Mouse (Mus musculus): ENCODE measurements around the gene Uhmk1. TPM values are rescaled to one million over a fixed set of nuclear protein-coding genes. Genes with fewer than 3 reads are reported as not detected.

Uhmk1 gene
- polyA plus RNA-seq, 1 experiment from 2014 or later = 19.7 TPM

GRCm38 (mm10) chr1:170164913-170165312 is 50.3 kb downstream of the Uhmk1 start:
- Histone ChIP-seq H3K36me3 (ENCODE audit: control insufficient read depth, insufficient read depth, low read length) (no peaks in the 10 kb centered on the region), H3K27ac (ENCODE audit: low read depth, low read length) (no peak overlapping the region), H3K4me2 (ENCODE audit: low read depth) (no peak overlapping the region), H3K27me3 (ENCODE audit: control insufficient read depth, insufficient read depth, low read length) (no peaks in the 10 kb centered on the region), H3K4me1 (ENCODE audit: control insufficient read depth, insufficient read depth, low read length) (no peaks in the 10 kb centered on the region), H3K9ac (ENCODE audit: low read length) (no peak overlapping the region), H3K4me3 (ENCODE audit: low read depth, low read length) (no peak overlapping the region), H3K9me3 (ENCODE audit: control insufficient read depth, low read length) (no peaks in the 10 kb centered on the region)
- 86% methylated on average over 3 of the region's 3 CpGs for WGBS
- no peak for DNase-seq (ENCODE audit: low spot score)
- no peak for ATAC-seq (ENCODE audit: insufficient read depth, low FRiP score, low TSS enrichment)

- Histone ChIP-seq H3K4me3 (ENCODE audit: low read depth, low read length) (no peak overlapping the region), H3K27ac (ENCODE audit: low read depth, low read length) (no peak overlapping the region), H3K9me3 (ENCODE audit: control insufficient read depth, low read length) (no peaks in the 10 kb centered on the region), H3K9ac (ENCODE audit: low read length) (no peak overlapping the region), H3K27me3 (ENCODE audit: control insufficient read depth, insufficient read depth, low read length) (no peaks in the 10 kb centered on the region), H3K4me1 (ENCODE audit: control insufficient read depth, insufficient read depth, low read length) (no peaks in the 10 kb centered on the region), H3K36me3 (ENCODE audit: control insufficient read depth, insufficient read depth, low read length) (no peaks in the 10 kb centered on the region), H3K4me2 (ENCODE audit: low read depth) (no peak overlapping the region)
- ATAC-seq (ENCODE audit: insufficient read depth, low FRiP score, low TSS enrichment) (no peak), DNase-seq (ENCODE audit: low spot score) (no peak)
- WGBS = 82% methylated on average over 2 of the region's 2 CpGs
Observed at GRCm38 (mm10) chr1:170164053-170164614, 51.1 kb downstream of the Uhmk1 start.

- 92% methylated on average over 3 of the region's 3 CpGs for WGBS
- Histone ChIP-seq H3K9me3 (ENCODE audit: control insufficient read depth, low read length) (no peaks in the 10 kb centered on the region), H3K27ac (ENCODE audit: low read depth, low read length) (no peak overlapping the region), H3K27me3 (ENCODE audit: control insufficient read depth, insufficient read depth, low read length) (no peaks in the 10 kb centered on the region), H3K4me1 (ENCODE audit: control insufficient read depth, insufficient read depth, low read length) (no peaks in the 10 kb centered on the region), H3K4me3 (ENCODE audit: low read depth, low read length) (no peak overlapping the region), H3K4me2 (ENCODE audit: low read depth) (no peak overlapping the region), H3K9ac (ENCODE audit: low read length) (no peak overlapping the region), H3K36me3 (ENCODE audit: control insufficient read depth, insufficient read depth, low read length) (no peaks in the 10 kb centered on the region)
- no peak for DNase-seq (ENCODE audit: low spot score)
- no peak for ATAC-seq (ENCODE audit: insufficient read depth, low FRiP score, low TSS enrichment)
Observed at GRCm38 (mm10) chr1:170163398-170163943, 51.7 kb downstream of the Uhmk1 start.

GRCm38 (mm10) chr1:170161852-170162251 is 53.3 kb downstream of the Uhmk1 start:
- H3K27ac ChIP-seq (ENCODE audit: low read depth, low read length) = no peak overlapping the region
- WGBS = 87% methylated on average over 6 of the region's 6 CpGs
- no peak for DNase-seq (ENCODE audit: low spot score)
- H3K9ac ChIP-seq (ENCODE audit: low read length) = no peak overlapping the region
- H3K4me2 ChIP-seq (ENCODE audit: low read depth) = no peak overlapping the region
- no peaks in the 10 kb centered on the region for H3K4me1 ChIP-seq (ENCODE audit: control insufficient read depth, insufficient read depth, low read length)
- ATAC-seq (ENCODE audit: insufficient read depth, low FRiP score, low TSS enrichment) = no peak
- no peak overlapping the region for H3K4me3 ChIP-seq (ENCODE audit: low read depth, low read length)
- H3K27me3 ChIP-seq (ENCODE audit: control insufficient read depth, insufficient read depth, low read length) = no peaks in the 10 kb centered on the region
- no peaks in the 10 kb centered on the region for H3K9me3 ChIP-seq (ENCODE audit: control insufficient read depth, low read length)
- H3K36me3 ChIP-seq (ENCODE audit: control insufficient read depth, insufficient read depth, low read length) = no peaks in the 10 kb centered on the region; the same call in 1 of the 2 replicates

GRCm38 (mm10) chr1:170160397-170160938 is 54.7 kb downstream of the Uhmk1 start:
- Histone ChIP-seq H3K9me3 (ENCODE audit: control insufficient read depth, low read length) (no peaks in the 10 kb centered on the region), H3K4me2 (ENCODE audit: low read depth) (no peak overlapping the region), H3K4me1 (ENCODE audit: control insufficient read depth, insufficient read depth, low read length) (no peaks in the 10 kb centered on the region), H3K9ac (ENCODE audit: low read length) (no peak overlapping the region), H3K27ac (ENCODE audit: low read depth, low read length) (no peak overlapping the region), H3K4me3 (ENCODE audit: low read depth, low read length) (no peak overlapping the region), H3K36me3 (ENCODE audit: control insufficient read depth, insufficient read depth, low read length) (no peaks in the 10 kb centered on the region; the same call in 1 of the 2 replicates), H3K27me3 (ENCODE audit: control insufficient read depth, insufficient read depth, low read length) (no peaks in the 10 kb centered on the region)
- ATAC-seq (ENCODE audit: insufficient read depth, low FRiP score, low TSS enrichment) (no peak), DNase-seq (ENCODE audit: low spot score) (no peak)
- 48% methylated on average over 3 of the region's 3 CpGs for WGBS

GRCm38 (mm10) chr1:170159707-170160106 is 55.5 kb downstream of the Uhmk1 start:
- Histone ChIP-seq H3K27ac (ENCODE audit: low read depth, low read length) (no peak overlapping the region), H3K9me3 (ENCODE audit: control insufficient read depth, low read length) (no peaks in the 10 kb centered on the region), H3K4me1 (ENCODE audit: control insufficient read depth, insufficient read depth, low read length) (no peaks in the 10 kb centered on the region), H3K9ac (ENCODE audit: low read length) (no peak overlapping the region), H3K4me2 (ENCODE audit: low read depth) (no peak overlapping the region), H3K36me3 (ENCODE audit: control insufficient read depth, insufficient read depth, low read length) (no peaks in the 10 kb centered on the region; the same call in 1 of the 2 replicates), H3K27me3 (ENCODE audit: control insufficient read depth, insufficient read depth, low read length) (no peaks in the 10 kb centered on the region), H3K4me3 (ENCODE audit: low read depth, low read length) (no peak overlapping the region)
- 81% methylated on average over 2 of the region's 2 CpGs for WGBS
- ATAC-seq (ENCODE audit: insufficient read depth, low FRiP score, low TSS enrichment) = no peak
- no peak for DNase-seq (ENCODE audit: low spot score)

GRCm38 (mm10) chr1:170155761-170156160 is 59.4 kb downstream of the Uhmk1 start:
- ATAC-seq (ENCODE audit: insufficient read depth, low FRiP score, low TSS enrichment) (no peak), DNase-seq (ENCODE audit: low spot score) (no peak)
- WGBS = 93% methylated on average over 5 of the region's 5 CpGs
- Histone ChIP-seq H3K9me3 (ENCODE audit: control insufficient read depth, low read length) (no peaks in the 10 kb centered on the region), H3K27ac (ENCODE audit: low read depth, low read length) (no peak overlapping the region), H3K4me1 (ENCODE audit: control insufficient read depth, insufficient read depth, low read length) (no peaks in the 10 kb centered on the region), H3K36me3 (ENCODE audit: control insufficient read depth, insufficient read depth, low read length) (no peaks in the 10 kb centered on the region; the same call in 1 of the 2 replicates), H3K27me3 (ENCODE audit: control insufficient read depth, insufficient read depth, low read length) (no peaks in the 10 kb centered on the region), H3K9ac (ENCODE audit: low read length) (no peak overlapping the region), H3K4me2 (ENCODE audit: low read depth) (no peak overlapping the region), H3K4me3 (ENCODE audit: low read depth, low read length) (no peak overlapping the region)

GRCm38 (mm10) chr1:170155298-170155697 is 59.9 kb downstream of the Uhmk1 start:
- Histone ChIP-seq H3K9ac (ENCODE audit: low read length) (no peak overlapping the region), H3K27ac (ENCODE audit: low read depth, low read length) (no peak overlapping the region), H3K4me1 (ENCODE audit: control insufficient read depth, insufficient read depth, low read length) (no peaks in the 10 kb centered on the region), H3K36me3 (ENCODE audit: control insufficient read depth, insufficient read depth, low read length) (no peaks in the 10 kb centered on the region; the same call in 1 of the 2 replicates), H3K27me3 (ENCODE audit: control insufficient read depth, insufficient read depth, low read length) (no peaks in the 10 kb centered on the region), H3K9me3 (ENCODE audit: control insufficient read depth, low read length) (no peaks in the 10 kb centered on the region), H3K4me3 (ENCODE audit: low read depth, low read length) (no peak overlapping the region), H3K4me2 (ENCODE audit: low read depth) (no peak overlapping the region)
- WGBS = 75% methylated on average over 2 of the region's 2 CpGs
- no peak for ATAC-seq (ENCODE audit: insufficient read depth, low FRiP score, low TSS enrichment)
- DNase-seq (ENCODE audit: low spot score) = no peak

GRCm38 (mm10) chr1:170153986-170154385 is 61.2 kb downstream of the Uhmk1 start:
- ATAC-seq (ENCODE audit: insufficient read depth, low FRiP score, low TSS enrichment) (no peak), DNase-seq (ENCODE audit: low spot score) (no peak)
- H3K4me3 ChIP-seq (ENCODE audit: low read depth, low read length) = no peak overlapping the region
- H3K4me2 ChIP-seq (ENCODE audit: low read depth) = no peak overlapping the region
- no peak overlapping the region for H3K9ac ChIP-seq (ENCODE audit: low read length)
- 90% methylated on average over 8 of the region's 8 CpGs for WGBS
- H3K27ac ChIP-seq (ENCODE audit: low read depth, low read length) = no peak overlapping the region
- H3K27me3 ChIP-seq (ENCODE audit: control insufficient read depth, insufficient read depth, low read length) = no peaks in the 10 kb centered on the region
- H3K4me1 ChIP-seq (ENCODE audit: control insufficient read depth, insufficient read depth, low read length) = no peaks in the 10 kb centered on the region
- no peaks in the 10 kb centered on the region; the same call in 1 of the 2 replicates for H3K36me3 ChIP-seq (ENCODE audit: control insufficient read depth, insufficient read depth, low read length)
- H3K9me3 ChIP-seq (ENCODE audit: control insufficient read depth, low read length) = no peaks in the 10 kb centered on the region
